In the genomic region with DNA sequence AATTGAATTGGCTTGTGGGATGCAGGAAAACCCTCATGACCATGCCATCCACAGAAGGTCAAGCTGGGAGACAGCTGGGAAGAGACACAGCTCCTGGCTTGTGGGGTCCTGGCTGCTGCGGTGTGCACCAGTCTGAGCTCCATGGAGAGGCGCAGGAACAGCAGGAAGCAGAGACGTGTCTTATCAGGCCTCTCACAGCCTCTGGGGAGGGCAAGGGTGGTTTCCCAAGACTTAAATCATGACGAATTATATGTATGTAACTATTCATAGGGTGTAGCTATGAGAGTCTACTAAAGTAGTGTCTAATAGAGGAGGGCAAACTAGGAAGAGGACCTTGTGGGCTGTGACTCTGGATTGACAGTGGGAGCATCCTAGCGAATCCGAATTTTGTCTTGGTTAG, we compare ENCODE assay signal across 20 mouse cellular contexts. TPM values are rescaled to one million over a fixed set of nuclear protein-coding genes. Genes with fewer than 3 reads are reported as not detected.
A peak's percentile ranks its signal among the peaks of the same experiment; 100 is the strongest.
DNase-seq lines count a peak whose midpoint lies in the region; ATAC-seq and TF ChIP-seq lines count a peak whose summit lies in the region.
"Had no signal": no experiment of that assay in that cellular context is flagged by ENCODE, and none has a peak within 500 bp of the region (broad histone marks: within the 10 kb centered on the region; RNA-seq: fewer than 3 reads in every experiment).

No protein-coding gene starts in this region.

- H3K27ac ChIP-seq in heart, embryonic 16.5 days (ENCODE audit: low read length): peak overlapping the region; percentile 26; the same call in 1 of the 2 replicates
- no peak overlapping the region for H3K27ac ChIP-seq in heart, adult 2 months
- H3K27ac ChIP-seq in MEL (ENCODE audit: control insufficient read depth, low read depth, low read length): no peak overlapping the region
- H3K27ac ChIP-seq in liver, embryonic 15.5 days (replicated peaks): no peak overlapping the region
- no peak overlapping the region for H3K27ac ChIP-seq in midbrain, embryonic 14.5 days (replicated peaks; ENCODE audit: low read depth, low read length)
- H3K27ac ChIP-seq: embryonic facial prominence, embryonic 15.5 days; limb, embryonic 12.5 days; midbrain, embryonic 10.5 days had no signal

- H3K27me3 ChIP-seq in heart, embryonic 16.5 days (ENCODE audit: control insufficient read depth, insufficient read depth, low read length): no peaks in the 10 kb centered on the region
- no peaks in the 10 kb centered on the region for H3K27me3 ChIP-seq in heart, adult 2 months (ENCODE audit: control insufficient read depth, insufficient read depth, low read length)
- no peaks in the 10 kb centered on the region for H3K27me3 ChIP-seq in MEL (ENCODE audit: control insufficient read depth in 1 of 2, insufficient read depth in 2 of 2, low read length in 2 of 2)
- H3K27me3 ChIP-seq in liver, embryonic 15.5 days: no peaks in the 10 kb centered on the region
- no peaks in the 10 kb centered on the region for H3K27me3 ChIP-seq in midbrain, embryonic 14.5 days (ENCODE audit: control insufficient read depth, insufficient read depth, low read length)
- H3K27me3 ChIP-seq: embryonic facial prominence, embryonic 15.5 days; limb, embryonic 12.5 days had no signal

- DNase-seq in heart, adult 2 months: no peak
- peak; percentile 64 for DNase-seq in MEL (ENCODE audit: low read depth, low spot score)
- DNase-seq in frontal cortex, postnatal 25 days (ENCODE audit: low spot score in 2 of 2): no peak
- DNase-seq in midbrain, embryonic 14.5 days: no peak
- DNase-seq: adrenal gland, postnatal 10 days; cerebellum, adult 8-10 months; gastrocnemius, postnatal 36 days; kidney, adult 9 months; kidney, postnatal 36 days; layer of hippocampus, adult 9-11 months; right cerebral cortex, postnatal 25 days had no signal

- 45% methylated on average over 6 of the region's 6 CpGs for WGBS in heart, embryonic 16.5 days
- 50% methylated on average over 6 of the region's 6 CpGs for WGBS in heart, adult 2 months
- 26% methylated on average over 6 of the region's 6 CpGs for WGBS in liver, embryonic 15.5 days (ENCODE audit: insufficient replicate concordance)
- WGBS in midbrain, embryonic 14.5 days: 82% methylated on average over 6 of the region's 6 CpGs

- peak overlapping the region; percentile 33 for H3K4me2 ChIP-seq in heart, embryonic 16.5 days (ENCODE audit: low read depth, low read length)
- H3K4me2 ChIP-seq in liver, embryonic 15.5 days: peak overlapping the region; percentile 5; the same call in 1 of the 2 replicates
- no peak overlapping the region for H3K4me2 ChIP-seq in midbrain, embryonic 14.5 days (ENCODE audit: low read length)
- H3K4me2 ChIP-seq: embryonic facial prominence, embryonic 15.5 days had no signal

- no peaks in the 10 kb centered on the region; the same call in 1 of the 2 replicates for H3K79me2 ChIP-seq in heart, adult 2 months (replicated peaks; ENCODE audit: control insufficient read depth, insufficient read depth, low read length)
- H3K79me2 ChIP-seq in MEL (ENCODE audit: control insufficient read depth, insufficient read depth, low read length, poor library complexity): peaks cover 42% of the 10 kb centered on the region

- TF ChIP-seq POLR2A in heart, adult 2 months (IDR thresholded peaks at IDR 0.05; ENCODE audit: insufficient read depth, low read depth, low read length): no peak
- no peak for TF ChIP-seq POLR2A in MEL (IDR thresholded peaks at IDR 0.05; ENCODE audit: control insufficient read depth in 1 of 2, insufficient read depth in 1 of 2, low read depth in 1 of 2, low read length in 2 of 2, poor library complexity in 1 of 2)

- H3K36me3 ChIP-seq in heart, embryonic 16.5 days (ENCODE audit: control insufficient read depth, insufficient read depth): peaks cover 5% of the 10 kb centered on the region; the same call in 1 of the 2 replicates
- H3K36me3 ChIP-seq in heart, adult 2 months (ENCODE audit: control insufficient read depth, insufficient read depth, low read length): no peaks in the 10 kb centered on the region; the same call in 1 of the 2 replicates
- H3K36me3 ChIP-seq in MEL (ENCODE audit: control insufficient read depth in 1 of 2, insufficient read depth in 2 of 2, low read length in 2 of 2): peaks cover 5 to 45% of the 10 kb centered on the region in 2 experiments
- peaks cover 8% of the 10 kb centered on the region; the same call in 1 of the 2 replicates for H3K36me3 ChIP-seq in liver, embryonic 15.5 days (replicated peaks)
- H3K36me3 ChIP-seq in midbrain, embryonic 14.5 days (ENCODE audit: control insufficient read depth, insufficient read depth, low read length): 0 out of 2 replicates have a peak, but pooled peaks cover 18% of the 10 kb centered on the region

- peaks cover 39% of the 10 kb centered on the region for H3K4me1 ChIP-seq in heart, embryonic 16.5 days (ENCODE audit: control insufficient read depth, insufficient read depth, low read length)
- H3K4me1 ChIP-seq in heart, adult 2 months (ENCODE audit: control insufficient read depth, insufficient read depth, low read length): peaks cover 6% of the 10 kb centered on the region
- H3K4me1 ChIP-seq in MEL (ENCODE audit: control insufficient read depth in 1 of 2, insufficient read depth in 2 of 2, low read length in 2 of 2): peaks cover 14 to 44% of the 10 kb centered on the region in 2 experiments
- peaks cover 58% of the 10 kb centered on the region for H3K4me1 ChIP-seq in liver, embryonic 15.5 days (replicated peaks)
- peaks cover 25% of the 10 kb centered on the region for H3K4me1 ChIP-seq in midbrain, embryonic 14.5 days (ENCODE audit: control insufficient read depth, insufficient read depth, low read length)

- TF ChIP-seq EP300 in heart, adult 2 months (IDR thresholded peaks at IDR 0.05; ENCODE audit: insufficient read depth, low read depth, low read length): no peak
- TF ChIP-seq EP300 in MEL (IDR thresholded peaks at IDR 0.05; ENCODE audit: low read depth in 1 of 2, low read length in 2 of 2): no peak

- no peak for ATAC-seq in heart, embryonic 16.5 days (replicated peaks; ENCODE audit: extremely low read depth, insufficient read depth, low FRiP score)
- peak; percentile 33 for ATAC-seq in common myeloid progenitor, adult 5-6 weeks (replicated peaks; ENCODE audit: low read depth, poor library complexity, severe bottlenecking)
- no peak for ATAC-seq in liver, embryonic 15.5 days (ENCODE audit: insufficient read depth)
- ATAC-seq in erythroblast, adult 5-6 weeks (replicated peaks; ENCODE audit: low FRiP score, poor library complexity, severe bottlenecking): no peak
- no peak for ATAC-seq in midbrain, embryonic 14.5 days (ENCODE audit: low FRiP score, low TSS enrichment)
- ATAC-seq: CD4-positive, CD25-positive, alpha-beta regulatory T cell, adult 4 months; forebrain, embryonic 14.5 days had no signal

- no peak for TF ChIP-seq RAD21 in MEL (IDR thresholded peaks at IDR 0.05; ENCODE audit: low read depth, low read length)

- no peak for TF ChIP-seq CTCF in heart, adult 2 months (IDR thresholded peaks at IDR 0.05)
- TF ChIP-seq CTCF in MEL (IDR thresholded peaks at IDR 0.05 in 2 of 3, conservative IDR thresholded peaks at IDR 0.05 in 1 of 3; ENCODE audit: control insufficient read depth in 1 of 3, insufficient read depth in 1 of 3, low read depth in 2 of 3, low read length in 3 of 3, poor library complexity in 1 of 3, severe bottlenecking in 1 of 3): no peak

- H3K4me3 ChIP-seq in heart, embryonic 16.5 days (ENCODE audit: low read length): no peak overlapping the region
- H3K4me3 ChIP-seq in heart, adult 2 months: no peak overlapping the region
- H3K4me3 ChIP-seq in MEL (ENCODE audit: control insufficient read depth in 1 of 2, insufficient read depth in 1 of 2, low read depth in 2 of 2, low read length in 2 of 2): no peak overlapping the region
- H3K4me3 ChIP-seq in liver, embryonic 15.5 days (replicated peaks): 0 out of 2 replicates have a peak overlapping the region, but pooled peaks have one; percentile 1
- no peak overlapping the region for H3K4me3 ChIP-seq in midbrain, embryonic 14.5 days (replicated peaks; ENCODE audit: low read depth, low read length)
- H3K4me3 ChIP-seq: embryonic facial prominence, embryonic 15.5 days; limb, embryonic 12.5 days had no signal

- H3K9me3 ChIP-seq in heart, embryonic 16.5 days (replicated peaks; ENCODE audit: control insufficient read depth, low read length): no peaks in the 10 kb centered on the region
- H3K9me3 ChIP-seq in MEL (replicated peaks; ENCODE audit: insufficient read depth, low read length): no peaks in the 10 kb centered on the region
- H3K9me3 ChIP-seq in liver, embryonic 15.5 days (replicated peaks): no peaks in the 10 kb centered on the region
- H3K9me3 ChIP-seq in midbrain, embryonic 14.5 days (ENCODE audit: control insufficient read depth, low read length): no peaks in the 10 kb centered on the region
- H3K9me3 ChIP-seq: embryonic facial prominence, embryonic 15.5 days; limb, embryonic 12.5 days; midbrain, embryonic 10.5 days had no signal

- no peak overlapping the region; the same call in 1 of the 2 replicates for H3K9ac ChIP-seq in heart, embryonic 16.5 days (ENCODE audit: low read length)
- H3K9ac ChIP-seq in heart, adult 2 months (ENCODE audit: low read depth, low read length): no peak overlapping the region
- H3K9ac ChIP-seq in MEL (ENCODE audit: control insufficient read depth, low read depth, low read length, poor library complexity, severe bottlenecking): no peak overlapping the region
- no peak overlapping the region for H3K9ac ChIP-seq in liver, embryonic 15.5 days
- H3K9ac ChIP-seq in midbrain, embryonic 14.5 days (replicated peaks; ENCODE audit: low read length): no peak overlapping the region
- H3K9ac ChIP-seq: embryonic facial prominence, embryonic 15.5 days; limb, embryonic 12.5 days had no signal

- intact Hi-C loops in heart, adult 2 months (cut with DNase I): loop anchor here (10.0 kb wide), 2 partner anchors 545 to 1535 kb away; a partner anchor contains a TSS

TF ChIP-seq in MEL, 35 proteins besides CTCF, POLR2A, EP300 and RAD21 (continues in another document):
- TF ChIP-seq TCF12 (IDR thresholded peaks at IDR 0.05; ENCODE audit: low read depth, low read length): no peak
- TF ChIP-seq RCOR1 (IDR thresholded peaks at IDR 0.05; ENCODE audit: low read depth, low read length): peak; percentile 11; the same call in 1 of the 2 replicates
- TF ChIP-seq KAT2A (conservative IDR thresholded peaks at IDR 0.05; ENCODE audit: low read depth, low read length): no peak

RNA-seq across cellular contexts. Expression of a gene that starts 2.6 kb away (rescaled TPM):
- polyA plus RNA-seq in heart, embryonic 16.5 days (2015; fragmentation: Nextera tagmentation; extraction: Ambion mirVana): 26.3 and 28.4 TPM in 2 replicates
- total RNA-seq in heart, adult 2 months (2021): 10 to 100 TPM; 12.1 to 13.8 TPM
- polyA plus RNA-seq in heart, adult 2 months (2012; rRNA removed): 7.9 and 11.8 TPM in 2 replicates
- total RNA-seq in MEL (2012; rRNA removed): 12.0 and 12.3 TPM in 2 replicates
- 10 to 100 TPM in 1 of 2 experiments, not detected in 1; 24.4 TPM for polyA plus RNA-seq in MEL (2012; ENCODE audit: insufficient read depth in 1 of 2, insufficient read length in 2 of 2, low read depth in 1 of 2, low replicate concordance in 2 of 2, missing spikeins in 1 of 2)
- 14.4 and 15.0 TPM in 2 replicates for total RNA-seq in common myeloid progenitor, adult 5-6 weeks (2017)
- polyA plus RNA-seq in liver, embryonic 15.5 days (2015; fragmentation: Nextera tagmentation; extraction: Ambion mirVana): 8.9 and 9.2 TPM in 2 replicates
- total RNA-seq in erythroblast, adult 5-6 weeks (2015; ENCODE audit: low replicate concordance): 1.3 and 2.3 TPM in 2 replicates
- 1.8 and 2.8 TPM in 2 replicates for total RNA-seq in erythroblast, adult 5-6 weeks (2017; ENCODE audit: low replicate concordance)
- 17.1 and 23.6 TPM in 2 replicates for polyA plus RNA-seq in midbrain, embryonic 14.5 days (2014; fragmentation: Nextera tagmentation; extraction: Ambion mirVana)
